Mouse (Mus musculus): ENCODE results near the gene 9330182O14Rik.

The 9330182O14Rik gene

DNA sequence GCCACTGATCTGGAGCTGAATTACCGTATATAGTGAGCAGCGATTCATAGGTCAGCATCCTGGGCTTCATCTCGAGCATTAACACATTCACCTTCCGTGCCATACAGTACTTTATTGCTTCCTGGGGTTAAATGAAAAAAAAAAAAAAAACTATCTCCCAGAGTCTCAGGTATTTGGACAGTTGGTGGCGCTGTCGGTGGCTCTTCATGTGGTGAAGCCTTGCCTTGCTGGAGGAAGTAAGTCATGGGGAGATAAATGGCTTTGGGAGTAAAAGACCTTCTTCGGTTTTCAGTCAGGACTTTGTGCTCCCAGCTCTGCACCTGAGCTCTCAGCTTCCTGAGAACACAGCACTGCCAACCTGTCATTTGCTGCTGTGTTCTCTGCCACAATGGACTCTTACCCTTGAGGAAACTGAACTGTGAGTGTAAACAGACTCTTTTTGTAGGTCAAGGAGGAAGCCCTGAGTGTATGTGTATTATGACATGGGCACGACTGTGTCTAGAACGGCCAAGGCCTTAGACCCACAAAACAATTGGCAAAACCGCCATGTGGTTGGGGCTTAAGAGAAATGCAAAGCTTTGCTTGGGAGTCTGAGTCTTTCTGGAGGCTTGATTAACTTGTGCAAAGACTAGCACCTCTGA lies at the start of gene 9330182O14Rik:
Gene 9330182O14Rik, plus strand, starts transcription at position 214 of the 641 bp plus-strand sequence.
- no peak for DNase-seq (ENCODE audit: low read depth, low spot score)

DNA sequence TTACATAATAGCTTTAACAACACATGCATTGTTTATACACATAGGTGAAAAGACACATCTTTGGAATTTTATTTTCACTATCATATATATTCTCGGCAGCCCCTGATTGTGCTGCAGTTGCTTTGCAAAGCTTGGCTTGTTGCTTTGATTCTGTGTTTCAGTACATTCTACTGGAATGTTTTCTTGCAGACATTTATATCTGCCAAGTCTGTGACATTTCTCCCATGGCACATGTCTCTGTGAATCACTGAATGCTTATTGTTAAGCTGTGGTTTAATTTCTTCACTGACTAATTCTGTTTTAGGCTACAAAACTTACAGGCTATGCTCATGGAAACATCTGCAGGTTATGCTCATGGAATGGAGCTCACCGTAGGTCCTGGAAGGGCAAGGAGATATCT lies 30.9 kb upstream of the 9330182O14Rik start:
- DNase-seq (ENCODE audit: low read depth, low spot score) = no peak

DNA sequence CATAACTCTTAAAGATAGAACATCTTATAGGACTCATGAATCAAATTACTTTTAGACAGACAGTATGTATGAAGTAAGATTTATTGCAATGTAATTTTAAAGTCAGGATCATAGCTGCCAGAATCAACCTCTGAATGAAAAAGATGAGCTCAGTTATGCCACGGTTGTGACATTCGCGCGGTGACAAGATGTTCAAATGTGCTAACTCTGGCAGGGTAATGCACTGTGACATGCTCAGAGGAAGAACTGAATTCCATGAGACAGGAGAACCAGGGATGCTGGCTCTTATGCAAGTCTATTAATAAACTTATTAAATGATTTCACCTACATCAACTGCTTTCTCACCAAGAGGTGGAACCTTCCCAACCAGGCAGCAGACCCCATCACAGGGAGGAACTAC lies 28.5 kb upstream of the 9330182O14Rik start:
- DNase-seq (ENCODE audit: low read depth, low spot score) = no peak

DNA sequence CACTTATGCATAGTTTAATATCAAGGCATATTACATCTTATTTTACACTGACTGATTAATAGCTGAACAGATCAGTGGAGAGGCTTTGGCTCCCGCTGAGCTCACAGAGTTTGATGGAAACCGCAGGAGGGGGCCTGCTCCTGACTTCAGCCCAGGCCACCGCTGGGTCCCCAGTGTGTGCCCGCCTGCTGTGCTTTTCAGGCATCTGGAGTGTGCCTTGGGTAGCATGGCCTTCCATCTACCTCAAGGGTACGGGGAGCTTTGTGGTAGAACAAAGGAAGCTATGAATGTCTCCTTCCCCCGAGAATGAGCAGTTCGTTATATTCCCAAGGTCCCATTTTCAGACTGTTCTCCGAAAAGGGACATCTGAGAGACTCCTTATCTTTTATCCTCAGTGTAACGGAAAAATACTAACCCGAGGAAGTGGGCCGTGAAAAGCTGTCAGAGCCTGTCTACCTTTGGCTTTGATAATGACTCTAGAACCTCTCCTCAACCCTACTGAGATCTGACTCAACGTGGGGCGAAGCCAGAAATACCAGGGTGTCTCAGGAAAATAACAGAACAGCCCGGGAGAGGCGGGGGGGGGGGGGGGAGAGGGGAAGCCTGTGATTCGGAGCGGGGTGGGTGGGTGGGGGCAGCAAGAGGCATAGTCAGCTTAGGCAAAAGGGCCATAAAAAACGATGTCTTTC lies 20.1 kb upstream of the 9330182O14Rik start:
- no peak for DNase-seq (ENCODE audit: low read depth, low spot score)

DNA sequence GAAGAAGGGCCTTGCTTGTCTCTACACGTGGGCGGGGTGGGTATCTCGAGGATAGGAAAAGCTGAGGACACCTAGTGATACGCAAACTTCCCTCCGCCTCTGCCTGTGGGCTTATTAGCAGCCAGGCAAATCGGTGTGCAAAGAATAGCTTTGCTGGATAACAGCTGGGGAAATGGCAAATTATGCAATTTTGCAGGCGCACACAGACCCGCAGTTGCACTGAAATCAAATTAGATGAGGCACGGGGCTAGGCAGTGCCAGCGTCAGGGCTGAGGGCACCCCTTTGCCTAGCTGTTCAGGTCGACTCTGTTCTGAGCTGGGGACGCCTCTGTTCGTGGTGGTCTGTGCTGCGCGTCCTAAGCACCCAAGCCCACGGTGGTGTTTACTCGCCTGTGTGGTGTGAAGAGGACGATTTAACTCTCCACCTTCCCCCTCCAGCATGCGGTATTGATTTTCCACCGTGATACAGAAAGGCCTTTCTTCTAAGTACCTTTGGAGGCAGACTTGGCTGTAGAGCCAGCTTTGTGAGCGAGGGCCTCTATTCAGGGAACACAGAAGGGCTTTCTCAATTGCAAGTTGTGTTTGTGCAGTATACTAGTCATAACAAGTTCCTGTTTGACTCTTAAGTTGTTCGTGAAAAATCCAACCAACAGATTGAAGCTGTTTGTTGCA lies 19.4 kb upstream of the 9330182O14Rik start:
- no peak for DNase-seq (ENCODE audit: low read depth, low spot score)

DNA sequence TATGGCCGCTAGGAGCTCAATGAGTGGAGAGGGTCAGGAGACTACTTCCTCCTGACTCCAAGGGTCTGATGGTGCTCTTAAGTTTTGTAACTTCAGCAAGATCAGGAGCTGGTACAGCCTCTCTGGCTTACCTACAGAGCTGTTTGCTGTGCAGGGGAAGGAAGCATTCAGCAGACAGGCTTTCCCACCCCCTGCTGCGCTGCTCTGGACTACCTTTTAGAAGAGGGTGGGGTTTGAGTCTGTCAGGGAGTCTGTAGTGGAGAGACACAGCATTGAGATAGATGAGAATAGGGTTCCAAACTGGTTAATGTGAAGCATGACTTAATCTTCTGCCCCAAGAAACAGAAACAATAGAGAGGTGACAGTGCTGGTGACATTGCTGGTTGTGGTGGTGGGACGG lies 17.8 kb upstream of the 9330182O14Rik start:
- no peak for DNase-seq (ENCODE audit: low read depth, low spot score)

DNA sequence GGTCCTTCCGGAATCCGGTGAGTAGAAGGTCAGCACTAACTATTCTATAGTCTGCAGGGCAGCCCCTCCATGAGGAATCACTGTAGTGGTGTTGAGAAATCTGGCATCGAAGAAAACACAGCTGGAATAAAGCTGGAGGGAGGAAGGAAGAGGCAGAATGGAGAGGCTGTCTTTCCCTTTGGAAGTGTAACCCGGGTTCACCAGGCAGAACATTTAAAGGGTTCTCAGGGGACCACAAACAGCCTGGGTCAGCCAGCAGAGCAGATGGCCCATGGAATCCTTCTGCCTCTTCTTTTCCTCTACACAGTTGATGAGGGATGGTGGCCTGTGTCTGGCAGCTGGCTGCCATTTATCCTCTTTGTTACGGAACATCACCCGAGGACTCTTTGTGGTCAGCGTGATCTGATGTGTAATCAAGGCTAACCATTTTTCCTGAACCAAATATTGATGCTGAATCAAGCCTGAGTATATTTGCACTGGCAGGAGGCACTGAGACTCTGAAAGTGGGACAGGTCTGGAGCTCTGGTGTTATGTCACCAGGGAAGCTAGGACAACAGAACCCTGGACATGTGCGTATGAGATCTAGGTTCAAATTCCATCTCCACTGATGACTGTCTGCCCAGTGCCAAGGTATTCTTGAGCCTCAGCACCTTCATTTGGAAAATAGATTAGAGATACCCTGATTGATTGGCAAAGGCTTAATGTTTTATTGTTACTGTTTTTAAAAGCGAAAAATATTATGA lies 9.8 kb upstream of the 9330182O14Rik start:
- no peak for DNase-seq (ENCODE audit: low read depth, low spot score)

DNA sequence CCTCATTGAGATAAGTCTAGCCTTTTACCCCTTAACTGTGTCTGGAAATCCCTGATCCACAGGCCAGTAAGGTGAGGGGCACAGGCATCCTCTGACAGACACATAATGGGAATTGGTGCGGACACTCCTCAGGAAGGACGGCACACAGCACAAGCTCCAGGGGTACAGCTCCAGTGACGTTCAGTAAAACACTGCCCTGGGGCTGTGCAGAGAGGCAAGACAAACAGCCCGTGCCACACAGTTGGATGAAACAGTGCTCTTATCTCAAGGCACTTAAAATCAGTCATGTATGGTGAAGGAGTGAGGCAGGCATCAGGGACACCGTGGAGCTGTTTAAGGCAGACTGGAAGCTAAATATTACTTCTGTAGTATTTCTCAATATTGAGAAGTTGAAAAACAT lies 4.7 kb upstream of the 9330182O14Rik start:
- no peak for DNase-seq (ENCODE audit: low read depth, low spot score)

DNA sequence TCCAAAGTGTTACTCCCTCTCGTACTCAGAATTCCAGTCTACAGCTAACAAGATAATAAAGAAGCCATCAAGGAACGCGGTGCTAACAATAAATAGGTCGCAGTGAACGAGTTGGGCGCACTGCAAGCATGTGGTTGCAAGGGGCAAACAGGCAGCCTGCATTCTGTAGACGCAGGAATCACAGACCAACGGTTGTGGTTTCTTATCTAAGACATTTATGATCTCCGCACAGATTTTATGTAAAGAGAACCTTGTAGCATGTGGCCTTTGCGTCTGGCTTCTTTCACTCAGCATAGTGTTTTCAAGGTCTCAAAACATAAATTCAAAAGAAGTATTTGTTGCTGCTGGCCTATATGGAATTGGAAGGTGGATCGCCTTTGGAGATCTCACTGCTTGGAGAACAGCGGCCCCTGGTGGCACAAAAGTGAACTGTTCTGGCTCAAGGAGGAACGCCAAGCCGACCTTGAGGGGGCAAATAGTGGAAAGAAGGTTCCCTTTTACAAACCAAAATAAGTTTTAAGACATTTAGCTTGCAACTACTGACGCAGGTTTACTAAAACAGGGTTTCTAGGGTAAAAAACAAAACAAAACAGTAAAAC lies 3.2 kb upstream of the 9330182O14Rik start:
- no peak for DNase-seq (ENCODE audit: low read depth, low spot score)

DNA sequence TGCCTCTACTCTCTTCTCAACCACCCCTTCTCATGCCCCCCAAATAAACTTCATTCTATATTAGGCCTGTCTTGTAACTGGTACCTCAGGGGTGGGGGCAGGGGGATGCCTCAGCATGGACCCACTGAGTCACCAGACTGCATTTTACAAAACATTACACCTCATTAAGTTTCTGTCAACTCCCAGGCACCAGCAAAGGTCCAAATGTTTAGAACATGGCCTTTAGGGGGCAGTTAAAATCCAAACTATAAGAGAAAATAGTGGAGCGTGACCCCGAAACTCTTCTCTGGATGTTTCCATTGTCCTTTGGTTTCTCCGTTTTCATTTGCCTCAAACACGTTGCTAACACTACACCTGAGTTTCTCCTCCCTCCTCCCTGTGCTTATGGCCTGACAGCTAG lies 1.8 kb upstream of the 9330182O14Rik start:
- no peak for DNase-seq (ENCODE audit: low read depth, low spot score)

DNA sequence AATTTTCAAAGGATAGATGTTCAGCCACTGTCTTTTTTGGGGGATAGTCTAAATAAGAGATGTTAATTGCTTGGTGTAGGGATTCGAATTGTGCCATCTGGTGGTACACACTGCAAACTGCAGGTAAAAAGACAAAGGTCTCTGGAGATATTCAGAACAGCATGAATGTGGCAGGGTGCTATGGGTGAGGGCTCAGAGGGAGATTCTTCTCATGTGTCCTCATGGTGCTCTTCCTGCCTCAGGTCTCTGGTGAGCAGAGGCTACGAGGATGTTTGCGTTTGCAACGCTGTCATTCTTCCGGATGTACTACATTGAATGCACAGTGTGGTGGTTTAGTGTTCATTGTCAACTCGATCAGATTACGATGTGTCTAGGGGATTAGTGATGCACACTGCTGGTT lies 10.1 kb downstream of the 9330182O14Rik start:
- no peak for DNase-seq (ENCODE audit: low read depth, low spot score)

DNA sequence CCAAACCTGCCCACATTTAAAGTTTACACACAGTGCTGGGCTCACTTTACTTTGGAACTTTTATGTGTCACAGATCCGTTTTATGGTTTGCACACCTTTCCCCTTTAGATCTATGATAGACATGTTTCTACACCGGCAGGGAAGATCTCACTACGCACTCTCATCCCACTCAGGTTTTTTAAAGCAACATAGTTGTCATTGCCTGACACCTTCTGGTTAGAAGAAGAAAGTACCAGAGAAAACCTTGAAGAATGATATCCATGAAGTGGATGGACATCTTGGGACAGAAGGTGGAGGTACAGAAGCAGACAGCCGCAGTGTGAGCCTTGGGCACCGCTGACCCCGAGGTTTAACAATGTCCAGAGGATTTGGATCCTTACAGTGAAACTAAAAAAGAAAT lies 23.5 kb downstream of the 9330182O14Rik start:
- DNase-seq (ENCODE audit: low read depth, low spot score) = no peak

DNA sequence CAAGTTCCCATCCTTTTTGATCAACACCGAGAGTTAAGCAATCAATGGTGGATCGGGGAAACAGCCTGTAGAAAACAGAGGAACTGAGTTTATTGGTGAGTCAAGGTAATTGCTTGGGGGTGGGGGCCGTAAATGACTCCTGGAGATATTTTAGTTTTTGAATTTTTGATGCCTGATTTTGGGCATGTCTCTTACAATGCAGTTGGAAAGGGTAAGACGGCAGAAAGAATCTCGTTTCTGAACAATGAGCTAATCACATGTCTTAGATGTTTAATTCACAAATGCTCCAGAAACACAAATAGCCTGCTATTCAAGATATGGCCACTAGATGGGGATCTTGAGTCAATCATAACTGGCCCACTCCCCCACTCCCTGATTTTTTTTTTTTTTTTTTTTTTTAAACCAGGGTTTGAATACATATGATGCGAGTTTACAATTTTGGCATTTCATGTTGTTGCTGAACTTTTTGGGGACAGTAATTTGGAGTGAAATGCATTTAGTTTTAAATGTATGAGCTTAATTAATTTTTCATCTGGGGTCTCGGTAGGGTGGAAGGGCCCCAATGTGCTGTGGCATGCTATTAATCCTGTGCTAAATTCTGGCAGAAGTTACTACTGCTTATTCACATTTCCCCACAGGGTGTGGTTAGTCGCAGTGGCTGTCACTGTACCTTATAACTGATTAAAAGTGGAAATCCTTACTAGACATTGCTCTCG lies 32.6 kb downstream of the 9330182O14Rik start:
- peak; percentile 61 for DNase-seq (ENCODE audit: low read depth, low spot score)

DNA sequence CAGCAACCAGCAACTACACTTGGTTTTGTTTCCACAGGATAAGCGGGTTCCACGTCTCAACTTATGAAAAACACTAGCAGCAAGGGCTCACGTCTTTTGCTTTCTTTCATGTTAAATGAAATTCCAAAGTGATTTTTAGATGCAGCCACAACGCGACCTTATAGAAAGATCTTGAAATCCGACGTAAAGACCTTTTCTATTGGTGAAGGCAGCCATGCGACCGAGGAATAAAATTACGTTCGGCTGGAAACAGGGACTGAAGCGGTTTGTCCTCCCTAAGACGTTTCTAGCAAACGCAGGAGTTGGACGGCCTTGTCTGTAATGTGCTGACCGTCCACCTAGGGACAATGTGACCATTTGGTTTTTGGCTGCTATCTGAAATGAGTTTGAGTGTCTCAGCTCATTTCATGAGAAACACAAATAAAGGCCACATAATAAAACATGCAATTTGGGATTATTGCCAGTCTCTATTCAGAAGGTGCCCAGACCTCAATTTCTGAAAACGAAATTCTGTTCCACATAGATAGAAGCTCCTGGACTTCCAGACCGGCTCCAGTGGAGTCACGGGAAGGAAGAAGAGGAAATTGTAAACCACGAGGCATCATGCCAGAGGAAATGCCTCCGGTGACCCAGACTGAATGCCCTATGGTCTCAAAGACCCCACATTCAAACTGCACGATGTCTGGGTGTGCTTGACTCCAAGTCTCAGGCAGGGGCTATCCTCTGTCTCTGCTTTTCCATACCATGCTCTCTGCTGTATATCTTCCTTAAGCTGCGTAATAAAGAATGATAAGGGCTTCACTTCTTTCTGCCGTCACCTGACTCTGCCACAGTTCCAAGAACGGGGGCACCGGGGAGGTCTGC lies 33.3 kb downstream of the 9330182O14Rik start:
- no peak for DNase-seq (ENCODE audit: low read depth, low spot score)

DNA sequence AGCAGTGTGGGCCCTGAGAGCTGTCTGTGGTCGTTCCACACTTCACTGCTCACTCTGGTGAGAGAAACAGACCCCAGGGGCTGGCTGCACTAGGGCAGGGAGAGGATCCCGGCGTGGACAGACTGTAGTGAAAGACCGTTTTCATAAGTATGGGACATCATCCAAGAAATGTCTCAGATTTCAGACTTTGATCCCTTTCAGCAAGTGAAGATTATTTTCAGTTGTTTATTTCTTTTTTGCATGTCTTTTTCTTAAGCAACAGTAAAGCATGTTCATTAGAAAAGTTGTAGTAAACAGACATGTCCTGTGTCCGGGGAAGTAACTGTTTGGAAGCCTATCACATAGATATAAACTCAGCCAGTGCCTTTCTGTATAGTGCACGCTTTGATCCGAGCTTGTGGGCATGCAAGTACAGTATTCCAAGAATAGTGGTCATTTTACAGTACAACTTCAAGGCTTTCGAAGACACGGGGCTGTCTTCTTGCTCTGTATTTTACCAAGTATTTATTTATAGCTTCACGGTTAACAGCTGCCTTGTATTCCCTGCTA lies 34.0 kb downstream of the 9330182O14Rik start:
- DNase-seq (ENCODE audit: low read depth, low spot score) = no peak

DNA sequence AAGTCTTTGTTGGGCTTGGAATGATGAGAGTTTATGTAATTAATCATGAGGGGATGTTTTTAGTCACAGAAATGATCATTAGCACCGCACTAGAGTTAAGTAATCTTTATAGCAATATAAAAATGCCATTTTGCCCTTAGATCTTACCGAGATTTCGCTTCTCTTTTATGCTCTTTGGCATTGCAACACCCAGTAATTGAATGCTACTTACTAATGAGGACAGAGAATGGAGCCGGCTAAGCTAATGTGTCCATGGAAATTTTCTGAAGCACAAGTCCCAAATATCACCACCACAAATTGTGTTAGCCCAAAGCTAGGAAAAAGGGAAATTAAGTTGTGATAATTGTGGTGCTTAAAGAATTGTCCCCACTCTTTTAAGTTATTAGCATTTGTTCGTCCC lies 34.9 kb downstream of the 9330182O14Rik start:
- no peak for DNase-seq (ENCODE audit: low read depth, low spot score)

DNA sequence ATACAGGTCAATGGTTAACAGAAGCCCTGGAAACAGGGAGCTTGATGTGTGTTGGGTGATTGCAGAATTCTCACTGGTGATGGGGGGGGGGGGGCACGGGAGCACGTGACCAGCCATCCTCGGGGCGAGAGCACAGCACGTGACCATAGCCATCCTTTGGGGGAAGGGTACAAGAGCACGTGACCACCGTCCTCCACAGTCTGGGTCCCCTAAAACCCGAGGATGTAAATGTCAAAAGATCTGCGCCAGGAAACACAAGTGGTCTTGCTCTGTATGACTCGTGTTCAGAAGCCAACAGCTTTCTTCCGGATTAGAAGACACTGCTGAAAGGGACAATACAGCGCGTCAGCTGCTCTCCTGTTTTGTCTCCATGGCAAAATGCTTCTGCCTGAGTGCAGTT lies 35.5 kb downstream of the 9330182O14Rik start:
- DNase-seq (ENCODE audit: low read depth, low spot score) = no peak

DNA sequence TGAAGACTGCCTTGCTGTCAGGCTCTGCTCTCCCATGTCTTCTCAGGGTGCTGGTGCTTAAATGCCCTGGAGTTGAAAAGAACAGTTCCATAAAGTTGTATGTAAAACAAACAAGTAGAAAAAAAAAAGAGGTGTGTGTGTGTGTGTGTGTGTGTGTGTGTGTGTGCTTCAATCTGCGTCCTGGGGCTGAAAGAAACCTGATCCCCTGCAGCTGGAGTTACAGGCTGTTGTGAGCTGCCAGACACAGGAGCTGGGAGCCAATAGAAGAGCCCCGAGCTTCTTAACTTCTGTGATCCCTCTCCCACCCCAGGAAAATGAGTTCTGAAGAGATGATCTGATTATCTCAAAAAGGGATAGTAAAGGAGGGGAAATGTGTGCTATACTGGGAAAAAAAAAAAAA lies 45.3 kb downstream of the 9330182O14Rik start:
- DNase-seq (ENCODE audit: low read depth, low spot score) = no peak

DNA sequence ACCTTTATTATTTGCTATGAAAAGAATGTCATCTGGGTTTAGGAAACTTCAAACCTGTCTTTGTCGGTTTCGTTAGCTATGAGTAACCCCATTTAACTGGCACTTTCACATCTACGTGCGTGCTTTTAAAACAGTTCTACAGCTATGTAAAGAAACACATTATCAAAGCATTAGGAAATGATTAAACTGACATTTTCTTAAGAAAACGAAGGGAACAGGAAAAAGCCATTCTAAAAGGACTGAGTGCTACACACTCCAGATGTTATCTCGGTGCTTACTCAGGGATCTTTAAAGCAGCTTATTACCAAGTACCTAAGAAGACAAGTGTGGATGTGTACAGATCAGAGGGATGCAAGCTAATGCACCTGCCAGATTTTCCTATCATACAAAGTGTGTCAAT lies 52.9 kb downstream of the 9330182O14Rik start:
- no peak for DNase-seq (ENCODE audit: low read depth, low spot score)
